11 mouse cellular contexts compared by ENCODE assay signal in the genomic region with DNA sequence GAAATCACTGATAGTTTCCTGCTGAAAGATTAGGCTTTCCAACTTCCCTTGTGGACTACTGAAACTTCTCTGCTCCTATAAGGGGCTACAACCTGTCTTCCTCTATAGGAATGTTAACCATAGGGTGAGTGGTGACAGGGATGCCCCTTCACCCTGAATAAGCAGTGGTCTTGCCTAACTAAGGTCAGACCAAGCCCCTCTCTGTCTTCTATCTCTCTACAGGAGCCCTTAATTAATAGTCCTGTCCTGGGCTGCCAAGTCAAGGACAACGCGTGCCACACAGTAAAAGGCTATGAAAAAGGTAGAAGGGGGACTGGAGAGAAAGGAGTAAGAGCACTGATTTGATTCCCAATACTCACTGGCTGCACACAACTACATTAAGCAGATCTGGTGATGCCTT. TPM values are rescaled to one million over a fixed set of nuclear protein-coding genes. Genes with fewer than 3 reads are reported as not detected.
DNase-seq lines count a peak whose midpoint lies in the region; ATAC-seq and TF ChIP-seq lines count a peak whose summit lies in the region.
"Had no signal": no experiment of that assay in that cellular context is flagged by ENCODE, and none has a peak within 500 bp of the region (broad histone marks: within the 10 kb centered on the region; RNA-seq: fewer than 3 reads in every experiment).

No protein-coding gene starts in this region.

- no peaks in the 10 kb centered on the region for H3K27me3 ChIP-seq in heart, embryonic 10.5 days (ENCODE audit: insufficient read depth, poor library complexity, severe bottlenecking)
- no peaks in the 10 kb centered on the region for H3K27me3 ChIP-seq in midbrain, embryonic 14.5 days (ENCODE audit: control insufficient read depth, insufficient read depth, low read length)
- H3K27me3 ChIP-seq: embryonic facial prominence, embryonic 15.5 days had no signal

- peaks cover 21% of the 10 kb centered on the region for H3K4me1 ChIP-seq in heart, embryonic 10.5 days
- peaks cover 9% of the 10 kb centered on the region; the same call in 1 of the 2 replicates for H3K4me1 ChIP-seq in brown adipose tissue, adult 24 weeks (ENCODE audit: control insufficient read depth, insufficient read depth, insufficient read length, low read length)
- H3K4me1 ChIP-seq in midbrain, embryonic 14.5 days (ENCODE audit: control insufficient read depth, insufficient read depth, low read length) = peaks cover 32% of the 10 kb centered on the region

- H3K9ac ChIP-seq in midbrain, embryonic 14.5 days (replicated peaks; ENCODE audit: low read length) = no peak overlapping the region
- H3K9ac ChIP-seq: embryonic facial prominence, embryonic 15.5 days had no signal

- no peak for DNase-seq in heart, embryonic 10.5 days (ENCODE audit: low spot score)
- DNase-seq in heart, adult 18-20 months = no peak
- DNase-seq in layer of hippocampus, adult 2 months (ENCODE audit: low spot score in 2 of 2) = no peak
- no peak for DNase-seq in layer of hippocampus, postnatal 36 days
- no peak for DNase-seq in midbrain, embryonic 14.5 days
- DNase-seq in frontal cortex, postnatal 10 days (ENCODE audit: low spot score in 2 of 2) = no peak
- DNase-seq: adrenal gland, adult 8-10 months; lung, adult 18-20 months; right cerebral cortex, postnatal 4 days had no signal

- peak overlapping the region; percentile 65 for H3K4me2 ChIP-seq in midbrain, embryonic 14.5 days (ENCODE audit: low read length)

- H3K36me3 ChIP-seq in heart, embryonic 10.5 days = peaks cover 21% of the 10 kb centered on the region
- H3K36me3 ChIP-seq in midbrain, embryonic 14.5 days (ENCODE audit: control insufficient read depth, insufficient read depth, low read length) = peaks cover 19% of the 10 kb centered on the region

- H3K9me3 ChIP-seq in heart, embryonic 10.5 days = no peaks in the 10 kb centered on the region
- no peaks in the 10 kb centered on the region for H3K9me3 ChIP-seq in midbrain, embryonic 14.5 days (ENCODE audit: control insufficient read depth, low read length)
- H3K9me3 ChIP-seq: embryonic facial prominence, embryonic 15.5 days had no signal

- TF ChIP-seq CTCF in layer of hippocampus, adult 2 months (conservative IDR thresholded peaks at IDR 0.05) = no peak

- peak overlapping the region; percentile 96; the same call in 1 of the 2 replicates for H3K4me3 ChIP-seq in heart, embryonic 10.5 days
- no peak overlapping the region; the same call in 1 of the 2 replicates for H3K4me3 ChIP-seq in layer of hippocampus, adult 2 months
- no peak overlapping the region for H3K4me3 ChIP-seq in brown adipose tissue, adult 24 weeks (ENCODE audit: insufficient read depth, low read depth, low read length)
- peak overlapping the region; percentile 99; the same call in 1 of the 2 replicates for H3K4me3 ChIP-seq in midbrain, embryonic 14.5 days (replicated peaks; ENCODE audit: low read depth, low read length)

- no peak for ATAC-seq in midbrain, embryonic 14.5 days (ENCODE audit: low FRiP score, low TSS enrichment)

- H3K27ac ChIP-seq in heart, embryonic 10.5 days = peak overlapping the region; percentile 100; the same call in 1 of the 2 replicates
- peak overlapping the region; percentile 95 for H3K27ac ChIP-seq in layer of hippocampus, adult 2 months
- H3K27ac ChIP-seq in brown adipose tissue, adult 24 weeks (replicated peaks; ENCODE audit: low read depth, low read length) = 0 out of 2 replicates have a peak overlapping the region, but pooled peaks have one; percentile 7
- H3K27ac ChIP-seq in midbrain, embryonic 14.5 days (replicated peaks; ENCODE audit: low read depth, low read length) = peak overlapping the region; percentile 98; the same call in 1 of the 2 replicates

- WGBS in heart, embryonic 10.5 days = 74% methylated on average over 2 of the region's 2 CpGs
- WGBS in midbrain, embryonic 14.5 days = 80% methylated on average over 2 of the region's 2 CpGs

RNA-seq across cellular contexts. Expression of gene Rbm39, which starts 1.6 kb away (rescaled TPM):
- polyA plus RNA-seq in heart, embryonic 10.5 days (2016; fragmentation: Nextera tagmentation; extraction: Ambion mirVana) = 384 and 469 TPM in 2 replicates
- 100 to 1,000 TPM; 143 to 154 TPM for total RNA-seq in heart, adult 18-20 months (2021)
- total RNA-seq in layer of hippocampus, adult 2 months (2021) = 100 to 1,000 TPM; 346 to 390 TPM
- 100 to 1,000 TPM; 318 to 371 TPM for total RNA-seq in layer of hippocampus, postnatal 36 days (2021)
- polyA plus RNA-seq in brown adipose tissue, adult 24 weeks (2012; ENCODE audit: insufficient read depth, insufficient read length, missing spikeins) = 113 and 143 TPM in 2 replicates
- polyA plus RNA-seq in midbrain, embryonic 14.5 days (2014; fragmentation: Nextera tagmentation; extraction: Ambion mirVana) = 484 and 514 TPM in 2 replicates

RNA-seq across cellular contexts. Expression of gene Phf20, which starts 14.7 kb away (rescaled TPM):
- 45.5 and 51.6 TPM in 2 replicates for polyA plus RNA-seq in heart, embryonic 10.5 days (2016; fragmentation: Nextera tagmentation; extraction: Ambion mirVana)
- 10 to 100 TPM; 22.8 to 24.8 TPM for total RNA-seq in heart, adult 18-20 months (2021)
- total RNA-seq in layer of hippocampus, adult 2 months (2021) = 100 to 1,000 TPM; 106 to 116 TPM
- total RNA-seq in layer of hippocampus, postnatal 36 days (2021) = 100 to 1,000 TPM in 1 of 2 experiments, 10 to 100 TPM in 1; 94.5 to 101 TPM
- 9.1 and 17.5 TPM in 2 replicates for polyA plus RNA-seq in brown adipose tissue, adult 24 weeks (2012; ENCODE audit: insufficient read depth, insufficient read length, missing spikeins)
- 110 and 120 TPM in 2 replicates for polyA plus RNA-seq in midbrain, embryonic 14.5 days (2014; fragmentation: Nextera tagmentation; extraction: Ambion mirVana)

RNA-seq across cellular contexts. Expression of gene Nfs1, which starts 37.6 kb away (rescaled TPM):
- 54.5 and 65.2 TPM in 2 replicates for polyA plus RNA-seq in heart, embryonic 10.5 days (2016; fragmentation: Nextera tagmentation; extraction: Ambion mirVana)
- total RNA-seq in heart, adult 18-20 months (2021) = 10 to 100 TPM; 93.7 to 97.1 TPM
- 10 to 100 TPM; 41.6 to 45.2 TPM for total RNA-seq in layer of hippocampus, adult 2 months (2021)
- total RNA-seq in layer of hippocampus, postnatal 36 days (2021) = 10 to 100 TPM; 41.5 to 45.7 TPM
- 107 and 161 TPM in 2 replicates for polyA plus RNA-seq in brown adipose tissue, adult 24 weeks (2012; ENCODE audit: insufficient read depth, insufficient read length, missing spikeins)
- polyA plus RNA-seq in midbrain, embryonic 14.5 days (2014; fragmentation: Nextera tagmentation; extraction: Ambion mirVana) = 29.7 and 30.8 TPM in 2 replicates

RNA-seq across cellular contexts. Expression of gene Romo1, which starts 37.8 kb away (rescaled TPM):
- polyA plus RNA-seq in heart, embryonic 10.5 days (2016; fragmentation: Nextera tagmentation; extraction: Ambion mirVana) = 431 and 437 TPM in 2 replicates
- total RNA-seq in heart, adult 18-20 months (2021) = 100 to 1,000 TPM; 383 to 389 TPM
- total RNA-seq in layer of hippocampus, adult 2 months (2021) = 100 to 1,000 TPM; 149 to 160 TPM
- total RNA-seq in layer of hippocampus, postnatal 36 days (2021) = 100 to 1,000 TPM; 159 to 179 TPM
- polyA plus RNA-seq in brown adipose tissue, adult 24 weeks (2012; ENCODE audit: insufficient read depth, insufficient read length, missing spikeins) = 723 and 898 TPM in 2 replicates
- polyA plus RNA-seq in midbrain, embryonic 14.5 days (2014; fragmentation: Nextera tagmentation; extraction: Ambion mirVana) = 413 and 563 TPM in 2 replicates

RNA-seq across cellular contexts. Expression of gene Gm28036, which starts 54.7 kb away (rescaled TPM):
- polyA plus RNA-seq in heart, embryonic 10.5 days (2016; fragmentation: Nextera tagmentation; extraction: Ambion mirVana) = 12.4 and 18.4 TPM in 2 replicates
- total RNA-seq in heart, adult 18-20 months (2021) = 10 to 100 TPM in 1 of 2 experiments, 1 to 10 TPM in 1; 6.5 to 12.3 TPM
- total RNA-seq in layer of hippocampus, adult 2 months (2021) = 10 to 100 TPM; 18.5 to 24.6 TPM
- total RNA-seq in layer of hippocampus, postnatal 36 days (2021) = 10 to 100 TPM; 23.6 to 23.8 TPM
- 2.9 and 4.3 TPM in 2 replicates for polyA plus RNA-seq in brown adipose tissue, adult 24 weeks (2012; ENCODE audit: insufficient read depth, insufficient read length, missing spikeins)
- 5.8 and 19.2 TPM in 2 replicates for polyA plus RNA-seq in midbrain, embryonic 14.5 days (2014; fragmentation: Nextera tagmentation; extraction: Ambion mirVana)

Comparison
In these comparisons a context has a peak if more than half of its experiments do, and no peak if none do; other contexts are left out.
1. H3K27ac ChIP-seq: peak in every context shown above with its lines; median percentile 100 in heart, embryonic 10.5 days; 98 in midbrain, embryonic 14.5 days; 95 in layer of hippocampus, adult 2 months; 7 in brown adipose tissue, adult 24 weeks.
2. H3K4me3 ChIP-seq: peak in heart, embryonic 10.5 days (single experiment) and midbrain, embryonic 14.5 days (single experiment); none in layer of hippocampus, adult 2 months (single experiment) and brown adipose tissue, adult 24 weeks (single experiment).